Comparison of ENCODE assay signal across 8 mouse cellular contexts in the genomic region with DNA sequence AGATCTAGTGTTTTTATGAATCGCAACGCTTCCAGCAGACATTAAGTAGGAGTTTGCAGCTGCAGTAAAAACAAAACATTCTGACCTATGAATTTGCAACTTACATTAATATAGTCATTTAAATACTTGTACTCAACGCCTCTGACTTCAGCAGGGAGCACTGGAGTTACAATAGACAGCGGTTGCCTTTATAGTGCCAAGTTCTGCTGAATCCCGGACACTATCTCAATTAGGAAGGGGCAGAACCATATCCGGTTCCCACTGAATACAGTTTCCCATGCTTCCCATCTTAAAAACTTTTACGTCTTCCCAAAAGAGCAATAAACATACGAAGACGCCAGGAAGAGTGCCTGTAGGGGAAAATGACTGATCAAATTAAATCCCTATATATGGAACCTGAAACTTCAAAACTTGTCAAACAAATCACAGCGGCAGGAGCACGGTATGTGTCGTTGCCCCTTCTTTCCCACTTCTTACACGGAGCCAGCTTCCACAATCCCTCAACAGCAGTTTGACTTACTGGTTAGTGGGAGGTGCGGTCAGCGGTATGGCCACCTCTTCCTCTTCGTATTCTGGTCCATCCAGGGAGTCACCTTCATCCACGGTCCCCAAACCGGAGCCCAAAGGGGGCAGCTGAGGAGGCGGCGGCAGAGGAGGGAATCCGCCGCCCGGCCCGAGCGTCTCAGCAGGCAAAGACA. TPM values are rescaled to one million over a fixed set of nuclear protein-coding genes. Genes with fewer than 3 reads are reported as not detected.
DNase-seq lines count a peak whose midpoint lies in the region; ATAC-seq and TF ChIP-seq lines count a peak whose summit lies in the region.

No protein-coding gene starts in this region.

- H3K4me2 ChIP-seq in heart, embryonic 11.5 days = peak overlapping the region; percentile 67
- peak overlapping the region; percentile 54 for H3K4me2 ChIP-seq in stomach, embryonic 14.5 days (replicated peaks; ENCODE audit: low read depth, low read length)

- peak; percentile 61 for DNase-seq in cerebellum, adult 9-10 months
- DNase-seq in cerebellum, postnatal 25 days = no peak
- peak; percentile 53 for DNase-seq in embryo, embryonic 11 days
- peak; percentile 33 for DNase-seq in kidney, postnatal 14 days

- H3K27ac ChIP-seq in ES-Bruce4 (ENCODE audit: insufficient read depth, low read length) = peak overlapping the region; percentile 12
- peak overlapping the region; percentile 99 for H3K27ac ChIP-seq in heart, embryonic 11.5 days (ENCODE audit: low read depth, low read length)
- peak overlapping the region; percentile 99 for H3K27ac ChIP-seq in stomach, embryonic 14.5 days (ENCODE audit: low read length)

- H3K4me1 ChIP-seq in ES-Bruce4 (ENCODE audit: control insufficient read depth, insufficient read depth, low read length) = no peaks in the 10 kb centered on the region
- H3K4me1 ChIP-seq in heart, embryonic 11.5 days (ENCODE audit: control insufficient read depth, insufficient read depth, low read length) = no peaks in the 10 kb centered on the region; the same call in 1 of the 2 replicates
- H3K4me1 ChIP-seq in megakaryocyte, embryonic 14.5 days = peaks cover 19% of the 10 kb centered on the region; the same call in 1 of the 2 replicates
- no peaks in the 10 kb centered on the region for H3K4me1 ChIP-seq in stomach, embryonic 14.5 days (ENCODE audit: control insufficient read depth, insufficient read depth, low read length)

- ATAC-seq in heart, embryonic 11.5 days (replicated peaks; ENCODE audit: insufficient number of reproducible peaks, low FRiP score, low TSS enrichment) = no peak
- no peak for ATAC-seq in stomach, embryonic 14.5 days (ENCODE audit: insufficient number of reproducible peaks, insufficient read depth, low FRiP score, low read depth)

- H3K27me3 ChIP-seq in ES-Bruce4 (ENCODE audit: control insufficient read depth, insufficient read depth, low read length, poor library complexity, severe bottlenecking) = no peaks in the 10 kb centered on the region
- no peaks in the 10 kb centered on the region for H3K27me3 ChIP-seq in heart, embryonic 11.5 days (ENCODE audit: control insufficient read depth, insufficient read depth, low read length)
- no peaks in the 10 kb centered on the region for H3K27me3 ChIP-seq in megakaryocyte, embryonic 14.5 days (replicated peaks)
- no peaks in the 10 kb centered on the region for H3K27me3 ChIP-seq in stomach, embryonic 14.5 days (ENCODE audit: control insufficient read depth, insufficient read depth, low read length)

- H3K4me3 ChIP-seq in ES-Bruce4 (ENCODE audit: low read depth, low read length) = peak overlapping the region; percentile 87
- H3K4me3 ChIP-seq in heart, embryonic 11.5 days (ENCODE audit: low read depth, low read length) = peak overlapping the region; percentile 98
- H3K4me3 ChIP-seq in megakaryocyte, embryonic 14.5 days (replicated peaks) = peak overlapping the region; percentile 99
- H3K4me3 ChIP-seq in stomach, embryonic 14.5 days (ENCODE audit: low read depth, low read length) = peak overlapping the region; percentile 93

- H3K9ac ChIP-seq in ES-Bruce4 (ENCODE audit: low read depth, poor library complexity, severe bottlenecking) = peak overlapping the region; percentile 96
- H3K9ac ChIP-seq in heart, embryonic 11.5 days (ENCODE audit: low read depth, low read length) = peak overlapping the region; percentile 97
- peak overlapping the region; percentile 98 for H3K9ac ChIP-seq in stomach, embryonic 14.5 days (replicated peaks; ENCODE audit: low read depth, low read length)

- no peak for TF ChIP-seq EP300 in ES-Bruce4 (IDR thresholded peaks at IDR 0.05; ENCODE audit: insufficient read depth, low read depth, low read length)

- H3K36me3 ChIP-seq in ES-Bruce4 (ENCODE audit: control insufficient read depth, insufficient read depth, low read length, poor library complexity, severe bottlenecking) = no peaks in the 10 kb centered on the region
- no peaks in the 10 kb centered on the region for H3K36me3 ChIP-seq in heart, embryonic 11.5 days (ENCODE audit: control insufficient read depth, insufficient read depth, low read length)
- peaks cover 4% of the 10 kb centered on the region for H3K36me3 ChIP-seq in megakaryocyte, embryonic 14.5 days (replicated peaks; ENCODE audit: low read length)
- H3K36me3 ChIP-seq in stomach, embryonic 14.5 days (ENCODE audit: control insufficient read depth, insufficient read depth, low read length) = no peaks in the 10 kb centered on the region

- no peak for TF ChIP-seq POLR2A in ES-Bruce4 (IDR thresholded peaks at IDR 0.05; ENCODE audit: insufficient read depth, low read length)

- H3K9me3 ChIP-seq in ES-Bruce4 (replicated peaks; ENCODE audit: control insufficient read depth, insufficient read depth, low read length, poor library complexity, severe bottlenecking) = no peaks in the 10 kb centered on the region
- no peaks in the 10 kb centered on the region for H3K9me3 ChIP-seq in heart, embryonic 11.5 days (replicated peaks; ENCODE audit: control insufficient read depth, low read length)
- H3K9me3 ChIP-seq in megakaryocyte, embryonic 14.5 days = no peaks in the 10 kb centered on the region
- H3K9me3 ChIP-seq in stomach, embryonic 14.5 days (ENCODE audit: control insufficient read depth, low read depth, low read length) = no peaks in the 10 kb centered on the region

- WGBS in heart, embryonic 11.5 days (ENCODE audit: insufficient replicate concordance) = under 1% methylated on average over 25 of the region's 25 CpGs
- 1% methylated on average over 25 of the region's 25 CpGs for WGBS in stomach, embryonic 14.5 days

- no peak for TF ChIP-seq CTCF in ES-Bruce4 (IDR thresholded peaks at IDR 0.05; ENCODE audit: low read depth, low read length)

RNA-seq across cellular contexts. Expression of a gene that starts 0.9 kb away (rescaled TPM):
- polyA plus RNA-seq in ES-Bruce4 (2011; ENCODE audit: insufficient read depth, insufficient read length, low read depth, missing spikeins) = 48.8 and 60.2 TPM in 2 replicates
- 38.3 and 42.4 TPM in 2 replicates for polyA plus RNA-seq in heart, embryonic 11.5 days (2014; fragmentation: Nextera tagmentation; extraction: Ambion mirVana)
- polyA plus RNA-seq in megakaryocyte, embryonic 14.5 days (2012; ENCODE audit: insufficient read depth, low replicate concordance) = 1.8 and 2.4 TPM in 2 replicates
- 65.9 and 72.5 TPM in 2 replicates for polyA plus RNA-seq in stomach, embryonic 14.5 days (2014; fragmentation: Nextera tagmentation; extraction: Ambion mirVana)

Comparison
In these comparisons a context has a peak if more than half of its experiments do, and no peak if none do; other contexts are left out.
1. DNase-seq: peak in cerebellum, adult 9-10 months (single experiment), embryo, embryonic 11 days (single experiment) and kidney, postnatal 14 days (single experiment); none in cerebellum, postnatal 25 days (0 of 2).
2. H3K27ac ChIP-seq: peak in every context shown above with its lines; median percentile 99 in heart, embryonic 11.5 days; 99 in stomach, embryonic 14.5 days; 12 in ES-Bruce4.
3. RNA of a gene that starts 0.9 kb away (polyA plus RNA-seq): 65.9 to 72.5 TPM in stomach, embryonic 14.5 days, 48.8 to 60.2 TPM in ES-Bruce4 and 38.3 to 42.4 TPM in heart, embryonic 11.5 days; 1.8 to 2.4 TPM in megakaryocyte, embryonic 14.5 days; every median in the first group is over 10 times any median in the second.
4. Peak in every context shown above with its lines, with median percentiles within 50 percentile points of each other: H3K4me3 ChIP-seq and H3K9ac ChIP-seq.